8 mouse cellular contexts compared by ENCODE assay signal in the genomic region with DNA sequence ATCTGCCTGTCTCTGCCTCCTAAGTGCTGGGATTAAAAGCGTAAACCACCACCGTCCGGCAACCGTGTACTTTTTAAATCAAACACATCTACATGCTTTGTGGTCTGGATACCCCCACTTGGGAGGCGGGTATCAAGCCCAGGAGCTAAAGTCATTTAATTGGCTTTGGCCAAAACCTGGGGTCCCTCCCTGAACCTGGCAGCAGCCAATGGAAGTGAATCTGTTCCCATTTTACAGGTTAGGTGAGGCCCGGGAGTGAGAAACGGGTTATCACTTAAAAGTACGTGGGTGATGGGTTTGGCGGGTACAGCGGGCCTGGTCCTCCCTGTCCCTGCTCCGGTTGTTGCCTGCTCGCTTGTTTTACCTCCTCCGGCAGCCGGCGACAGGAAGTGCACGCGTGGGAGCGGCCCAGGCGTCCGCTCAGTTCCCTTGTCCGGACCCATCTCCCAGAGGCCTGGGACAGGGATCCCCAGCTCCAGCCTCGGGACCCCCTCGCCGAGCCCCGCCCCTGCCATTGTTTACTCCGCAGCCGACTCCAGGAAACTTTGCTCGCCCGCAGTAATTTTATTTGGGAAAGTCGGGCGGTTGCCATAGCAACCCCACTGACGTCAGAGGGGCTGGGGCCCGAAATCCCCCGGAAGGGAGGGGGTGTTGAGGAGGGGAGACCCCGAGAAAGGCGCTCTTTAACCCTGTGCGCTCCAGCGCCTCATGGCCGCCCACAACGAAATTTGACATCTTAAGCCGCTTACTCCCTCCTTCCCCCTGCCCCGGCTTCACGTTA. TPM values are rescaled to one million over a fixed set of nuclear protein-coding genes. Genes with fewer than 3 reads are reported as not detected.
DNase-seq lines count a peak whose midpoint lies in the region; ATAC-seq and TF ChIP-seq lines count a peak whose summit lies in the region.

No protein-coding gene starts in this region.

- peak overlapping the region; percentile 68 for H3K9ac ChIP-seq in intestine, embryonic 16.5 days (ENCODE audit: low read depth, low read length)
- H3K9ac ChIP-seq in limb, embryonic 14.5 days (ENCODE audit: low read depth, low read length, severe bottlenecking): peak overlapping the region; percentile 74
- H3K9ac ChIP-seq in midbrain, embryonic 14.5 days (replicated peaks; ENCODE audit: low read length): peak overlapping the region; percentile 43

- H3K4me1 ChIP-seq in intestine, embryonic 16.5 days (ENCODE audit: control insufficient read depth, insufficient read depth, low read length): peaks cover 52% of the 10 kb centered on the region
- peaks cover 49% of the 10 kb centered on the region for H3K4me1 ChIP-seq in limb, embryonic 14.5 days (ENCODE audit: control insufficient read depth, insufficient read depth, low read length)
- peaks cover 35% of the 10 kb centered on the region for H3K4me1 ChIP-seq in midbrain, embryonic 14.5 days (ENCODE audit: control insufficient read depth, insufficient read depth, low read length)

- peak overlapping the region; percentile 78 for H3K4me2 ChIP-seq in intestine, embryonic 16.5 days (ENCODE audit: low read depth, low read length)
- peak overlapping the region; percentile 75 for H3K4me2 ChIP-seq in limb, embryonic 14.5 days (replicated peaks; ENCODE audit: low read depth, low read length, severe bottlenecking)
- H3K4me2 ChIP-seq in midbrain, embryonic 14.5 days (ENCODE audit: low read length): peak overlapping the region; percentile 68

- no peaks in the 10 kb centered on the region for H3K9me3 ChIP-seq in intestine, embryonic 16.5 days (ENCODE audit: control insufficient read depth, low read length)
- no peaks in the 10 kb centered on the region for H3K9me3 ChIP-seq in limb, embryonic 14.5 days (ENCODE audit: control insufficient read depth, low read length)
- no peaks in the 10 kb centered on the region for H3K9me3 ChIP-seq in midbrain, embryonic 14.5 days (ENCODE audit: control insufficient read depth, low read length)

- peak; percentile 66; the same call in 1 of the 2 replicates for TF ChIP-seq POLR2A in limb, embryonic 14.5 days (IDR thresholded peaks at IDR 0.05; ENCODE audit: borderline replicate concordance, extremely low read depth, insufficient read depth, insufficient read length)

- H3K27me3 ChIP-seq in intestine, embryonic 16.5 days (replicated peaks; ENCODE audit: control insufficient read depth, insufficient read depth, low read length): no peaks in the 10 kb centered on the region
- no peaks in the 10 kb centered on the region for H3K27me3 ChIP-seq in limb, embryonic 14.5 days (ENCODE audit: control insufficient read depth, insufficient read depth, low read length)
- no peaks in the 10 kb centered on the region for H3K27me3 ChIP-seq in midbrain, embryonic 14.5 days (ENCODE audit: control insufficient read depth, insufficient read depth, low read length)

- WGBS in intestine, embryonic 16.5 days: 3% methylated on average over 43 of the region's 43 CpGs
- WGBS in limb, embryonic 14.5 days: 1% methylated on average over 43 of the region's 43 CpGs
- 2% methylated on average over 43 of the region's 43 CpGs for WGBS in midbrain, embryonic 14.5 days

- H3K27ac ChIP-seq in intestine, embryonic 16.5 days (ENCODE audit: low read length): peak overlapping the region; percentile 91
- H3K27ac ChIP-seq in limb, embryonic 14.5 days (replicated peaks; ENCODE audit: low read depth, low read length): peak overlapping the region; percentile 99
- H3K27ac ChIP-seq in midbrain, embryonic 14.5 days (replicated peaks; ENCODE audit: low read depth, low read length): peak overlapping the region; percentile 81

- H3K4me3 ChIP-seq in intestine, embryonic 16.5 days (ENCODE audit: low read length): peak overlapping the region; percentile 50
- H3K4me3 ChIP-seq in limb, embryonic 14.5 days (replicated peaks; ENCODE audit: low read length): peak overlapping the region; percentile 58
- H3K4me3 ChIP-seq in midbrain, embryonic 14.5 days (replicated peaks; ENCODE audit: low read depth, low read length): peak overlapping the region; percentile 45

- DNase-seq in cerebellum, postnatal 10 days: peak; percentile 76 to 83
- no peak for DNase-seq in cerebellum, adult 11-12 months
- DNase-seq in embryo, embryonic 11.5 days (ENCODE audit: low read depth, low spot score): peak; percentile 94
- DNase-seq in heart, adult 11 months: peak; percentile 100
- peak; percentile 95 for DNase-seq in limb, embryonic 14.5 days (ENCODE audit: low spot score)
- peak; percentile 94 for DNase-seq in midbrain, embryonic 14.5 days
- peak; percentile 61 to 65 for DNase-seq in spleen, adult 18-20 months

- ATAC-seq in intestine, embryonic 16.5 days: peak; percentile 41
- ATAC-seq in limb, embryonic 14.5 days (ENCODE audit: low FRiP score, low read depth): peak; percentile 69
- peak; percentile 63 for ATAC-seq in midbrain, embryonic 14.5 days (ENCODE audit: low FRiP score, low TSS enrichment)

- no peaks in the 10 kb centered on the region for H3K36me3 ChIP-seq in intestine, embryonic 16.5 days (ENCODE audit: control insufficient read depth, insufficient read depth, low read length)
- no peaks in the 10 kb centered on the region for H3K36me3 ChIP-seq in limb, embryonic 14.5 days (ENCODE audit: control insufficient read depth, insufficient read depth, low read length)
- no peaks in the 10 kb centered on the region for H3K36me3 ChIP-seq in midbrain, embryonic 14.5 days (ENCODE audit: control insufficient read depth, insufficient read depth, low read length)

RNA-seq across cellular contexts. Expression of a gene that starts 12.3 kb away (rescaled TPM):
- polyA plus RNA-seq in intestine, embryonic 16.5 days (2015; fragmentation: Nextera tagmentation; extraction: Ambion mirVana): 0.89 and 1.3 TPM in 2 replicates
- polyA plus RNA-seq in limb, embryonic 14.5 days (2012; rRNA removed): 3.0 and 4.8 TPM in 2 replicates
- 5.4 and 5.8 TPM in 2 replicates for polyA plus RNA-seq in limb, embryonic 14.5 days (2014; fragmentation: Nextera tagmentation; extraction: Ambion mirVana)
- 9.4 and 11.7 TPM in 2 replicates for polyA plus RNA-seq in midbrain, embryonic 14.5 days (2014; fragmentation: Nextera tagmentation; extraction: Ambion mirVana)

RNA-seq across cellular contexts. Expression of a gene that starts 39.5 kb away (rescaled TPM):
- 7.1 and 7.7 TPM in 2 replicates for polyA plus RNA-seq in intestine, embryonic 16.5 days (2015; fragmentation: Nextera tagmentation; extraction: Ambion mirVana)
- polyA plus RNA-seq in limb, embryonic 14.5 days (2012; rRNA removed): 23.8 and 35.1 TPM in 2 replicates
- 13.9 and 17.1 TPM in 2 replicates for polyA plus RNA-seq in limb, embryonic 14.5 days (2014; fragmentation: Nextera tagmentation; extraction: Ambion mirVana)
- polyA plus RNA-seq in midbrain, embryonic 14.5 days (2014; fragmentation: Nextera tagmentation; extraction: Ambion mirVana): 28.7 and 35.6 TPM in 2 replicates

RNA-seq across cellular contexts. Expression of a gene that starts 49.5 kb away (rescaled TPM):
- 0.61 and 0.82 TPM in 2 replicates for polyA plus RNA-seq in intestine, embryonic 16.5 days (2015; fragmentation: Nextera tagmentation; extraction: Ambion mirVana)
- 1.7 TPM in 2 replicates for polyA plus RNA-seq in limb, embryonic 14.5 days (2012; rRNA removed)
- 0.44 and 0.72 TPM in 2 replicates for polyA plus RNA-seq in limb, embryonic 14.5 days (2014; fragmentation: Nextera tagmentation; extraction: Ambion mirVana)
- polyA plus RNA-seq in midbrain, embryonic 14.5 days (2014; fragmentation: Nextera tagmentation; extraction: Ambion mirVana): 1.8 and 1.9 TPM in 2 replicates

RNA-seq across cellular contexts. Expression of a gene that starts 49.6 kb away (rescaled TPM):
- polyA plus RNA-seq in intestine, embryonic 16.5 days (2015; fragmentation: Nextera tagmentation; extraction: Ambion mirVana): 25.3 and 26.0 TPM in 2 replicates
- polyA plus RNA-seq in limb, embryonic 14.5 days (2012; rRNA removed): 30.9 and 34.3 TPM in 2 replicates
- 21.6 and 22.9 TPM in 2 replicates for polyA plus RNA-seq in limb, embryonic 14.5 days (2014; fragmentation: Nextera tagmentation; extraction: Ambion mirVana)
- 28.9 and 33.1 TPM in 2 replicates for polyA plus RNA-seq in midbrain, embryonic 14.5 days (2014; fragmentation: Nextera tagmentation; extraction: Ambion mirVana)

RNA-seq across cellular contexts. Expression of a gene that starts 52.2 kb away (rescaled TPM):
- 292 and 296 TPM in 2 replicates for polyA plus RNA-seq in intestine, embryonic 16.5 days (2015; fragmentation: Nextera tagmentation; extraction: Ambion mirVana)
- polyA plus RNA-seq in limb, embryonic 14.5 days (2012; rRNA removed): 173 and 221 TPM in 2 replicates
- 374 and 380 TPM in 2 replicates for polyA plus RNA-seq in limb, embryonic 14.5 days (2014; fragmentation: Nextera tagmentation; extraction: Ambion mirVana)
- polyA plus RNA-seq in midbrain, embryonic 14.5 days (2014; fragmentation: Nextera tagmentation; extraction: Ambion mirVana): 261 and 282 TPM in 2 replicates
